Mouse (Mus musculus): ENCODE results near the gene Cd6.

- no peak for TF ChIP-seq CTCF (IDR thresholded peaks at IDR 0.05; ENCODE audit: low read depth)
- no peak for TF ChIP-seq EP300 (optimal IDR thresholded peaks at IDR 0.05)
Measured at GRCm38 (mm10) chr19:10752106-10752505, 77.8 kb downstream of the Cd6 start.
